ENCODE assay signal across 7 mouse cellular contexts in genomic region chr6:58584223-58584622, GRCm38 (mm10). TPM values are rescaled to one million over a fixed set of nuclear protein-coding genes. Genes with fewer than 3 reads are reported as not detected.
DNase-seq lines count a peak whose midpoint lies in the region; ATAC-seq lines count a peak whose summit lies in the region.
"Not testable (repeated sequence)": the region's sequence is repeated elsewhere in the genome, so short reads cannot be mapped to it uniquely, and the experiment has no call there.

Gene Abcg2, plus strand, starts transcription at chr6:58584523.

- 87% methylated on average over 3 of the region's 3 CpGs for WGBS in forebrain, embryonic 12.5 days
- 88% methylated on average over 3 of the region's 3 CpGs for WGBS in hindbrain, embryonic 14.5 days
- WGBS in liver, embryonic 12.5 days (ENCODE audit: insufficient replicate concordance) = 78% methylated on average over 3 of the region's 3 CpGs
- 93% methylated on average over 3 of the region's 3 CpGs for WGBS in midbrain, embryonic 16.5 days

- H3K4me2 ChIP-seq in forebrain, embryonic 12.5 days; hindbrain, embryonic 14.5 days (replicated peaks); liver, embryonic 12.5 days; midbrain, embryonic 16.5 days (ENCODE audit: low read length): not testable (repeated sequence)

- not testable (repeated sequence) for DNase-seq in adrenal gland, postnatal 4 days (ENCODE audit: low spot score in 2 of 2); heart, adult 8-10 months (ENCODE audit: low spot score); hindbrain, embryonic 14.5 days (ENCODE audit: low spot score); layer of hippocampus, postnatal 14 days (ENCODE audit: low spot score in 2 of 2)

- not testable (repeated sequence) for H3K9ac ChIP-seq in forebrain, embryonic 12.5 days; hindbrain, embryonic 14.5 days; liver, embryonic 12.5 days; midbrain, embryonic 16.5 days (ENCODE audit: low read depth, low read length)

- not testable (repeated sequence) for H3K4me3 ChIP-seq in forebrain, embryonic 12.5 days (replicated peaks); hindbrain, embryonic 14.5 days (replicated peaks; ENCODE audit: low read length); liver, embryonic 12.5 days; midbrain, embryonic 16.5 days (ENCODE audit: low read depth, low read length)

- not testable (repeated sequence) for H3K4me1 ChIP-seq in forebrain, embryonic 12.5 days; hindbrain, embryonic 14.5 days (replicated peaks; ENCODE audit: control insufficient read depth, insufficient read depth, low read length); liver, embryonic 12.5 days; midbrain, embryonic 16.5 days (ENCODE audit: control insufficient read depth, insufficient read depth, low read length)

- H3K27ac ChIP-seq in forebrain, embryonic 12.5 days; hindbrain, embryonic 14.5 days; liver, embryonic 12.5 days; midbrain, embryonic 16.5 days (ENCODE audit: low read length): not testable (repeated sequence)

- not testable (repeated sequence) for ATAC-seq in forebrain, embryonic 12.5 days (ENCODE audit: low FRiP score); hindbrain, embryonic 14.5 days (ENCODE audit: low FRiP score); liver, embryonic 12.5 days; midbrain, embryonic 16.5 days

- not testable (repeated sequence) for H3K36me3 ChIP-seq in forebrain, embryonic 12.5 days (replicated peaks); hindbrain, embryonic 14.5 days (replicated peaks; ENCODE audit: control insufficient read depth, insufficient read depth); liver, embryonic 12.5 days; midbrain, embryonic 16.5 days (ENCODE audit: control insufficient read depth, insufficient read depth, low read length)

- H3K9me3 ChIP-seq in forebrain, embryonic 12.5 days; hindbrain, embryonic 14.5 days (ENCODE audit: control insufficient read depth, low read length); liver, embryonic 12.5 days (replicated peaks); midbrain, embryonic 16.5 days (replicated peaks; ENCODE audit: control insufficient read depth, low read length, poor library complexity, severe bottlenecking): not testable (repeated sequence)

- not testable (repeated sequence) for H3K27me3 ChIP-seq in forebrain, embryonic 12.5 days; hindbrain, embryonic 14.5 days (ENCODE audit: control insufficient read depth, insufficient read depth, low read length); liver, embryonic 12.5 days (replicated peaks); midbrain, embryonic 16.5 days (ENCODE audit: control insufficient read depth, insufficient read depth, low read depth, low read length)

RNA-seq across cellular contexts. Expression of gene Abcg2, which starts in this region (rescaled TPM):
- total RNA-seq in adrenal gland, postnatal 4 days (2021) = 10 to 100 TPM; 60.4 to 66.8 TPM
- polyA plus RNA-seq in forebrain, embryonic 12.5 days (2016; fragmentation: Nextera tagmentation; extraction: Ambion mirVana) = 29.5 and 34.3 TPM in 2 replicates
- total RNA-seq in heart, adult 8-10 months (2022) = 10 to 100 TPM; 25.2 to 38.5 (median 34.8) TPM
- 38.9 and 40.9 TPM in 2 replicates for polyA plus RNA-seq in hindbrain, embryonic 14.5 days (2014; fragmentation: Nextera tagmentation; extraction: Ambion mirVana)
- 10 to 100 TPM; 23.5 to 24.8 TPM for total RNA-seq in layer of hippocampus, postnatal 14 days (2021)
- 206 and 209 TPM in 2 replicates for polyA plus RNA-seq in liver, embryonic 12.5 days (2016; fragmentation: Nextera tagmentation; extraction: Ambion mirVana)
- 30.0 and 35.5 TPM in 2 replicates for polyA plus RNA-seq in midbrain, embryonic 16.5 days (2015; fragmentation: Nextera tagmentation; extraction: Ambion mirVana)
